Mouse (Mus musculus): ENCODE data around the gene Pafah1b3. TPM values are rescaled to one million over a fixed set of nuclear protein-coding genes. Genes with fewer than 3 reads are reported as not detected.

Pafah1b3 gene
- polyA plus RNA-seq, 1 experiment from 2014 or later: 198 TPM

GRCm38 (mm10) chr7:25308702-25309318 is 11.0 kb upstream of the Pafah1b3 start:
- WGBS: 49% methylated on average over 17 of the region's 17 CpGs
- no peak for DNase-seq (ENCODE audit: low spot score)
- H3K4me3 ChIP-seq (ENCODE audit: low read depth, low read length): no peak overlapping the region
- H3K27ac ChIP-seq (ENCODE audit: low read depth): no peak overlapping the region
- H3K4me1 ChIP-seq (replicated peaks; ENCODE audit: control insufficient read depth, insufficient read depth, low read length): 0 out of 2 replicates have a peak, but pooled peaks cover 3% of the 10 kb centered on the region
- peaks cover 33% of the 10 kb centered on the region for H3K27me3 ChIP-seq (replicated peaks; ENCODE audit: control insufficient read depth, insufficient read depth, low read length)
- no peak overlapping the region for H3K4me2 ChIP-seq (ENCODE audit: low read length)
- ATAC-seq (replicated peaks; ENCODE audit: low FRiP score, low TSS enrichment, low read depth): no peak
- H3K9me3 ChIP-seq (ENCODE audit: control insufficient read depth, low read length): no peaks in the 10 kb centered on the region
- no peaks in the 10 kb centered on the region for H3K36me3 ChIP-seq (ENCODE audit: control insufficient read depth, insufficient read depth, low read length)
- no peak overlapping the region for H3K9ac ChIP-seq (ENCODE audit: low read length)

DNA sequence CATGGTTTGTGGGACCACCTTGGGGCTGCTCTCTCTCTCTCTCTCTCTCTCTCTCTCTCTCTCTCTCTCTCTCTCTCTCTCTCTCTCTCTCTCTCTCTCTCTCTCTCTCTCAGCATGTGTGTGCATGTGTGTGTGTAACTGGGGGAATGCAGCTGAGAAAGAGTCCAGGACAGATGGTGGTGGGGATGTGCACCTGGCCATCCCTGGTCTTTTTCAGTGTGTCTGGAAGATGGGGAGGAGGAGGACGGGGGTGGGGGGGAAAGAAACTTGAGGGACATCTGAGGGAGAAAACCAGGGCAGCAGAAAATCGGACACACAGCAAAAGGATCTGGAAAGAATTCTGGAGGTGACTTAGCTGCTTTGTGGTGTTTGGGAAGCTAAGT is 8.8 kb upstream of the Pafah1b3 start:
- Histone ChIP-seq H3K36me3 (ENCODE audit: control insufficient read depth, insufficient read depth, low read length) (no peaks in the 10 kb centered on the region), H3K27me3 (replicated peaks; ENCODE audit: control insufficient read depth, insufficient read depth, low read length) (peaks cover 12% of the 10 kb centered on the region; the same call in 1 of the 2 replicates), H3K4me3 (ENCODE audit: low read depth, low read length) (peak overlapping the region; percentile 47; the same call in 1 of the 2 replicates), H3K9me3 (ENCODE audit: control insufficient read depth, low read length) (no peaks in the 10 kb centered on the region), H3K9ac (ENCODE audit: low read length) (no peak overlapping the region), H3K4me1 (replicated peaks; ENCODE audit: control insufficient read depth, insufficient read depth, low read length) (0 out of 2 replicates have a peak, but pooled peaks cover 3% of the 10 kb centered on the region), H3K4me2 (ENCODE audit: low read length) (no peak overlapping the region), H3K27ac (ENCODE audit: low read depth) (no peak overlapping the region)
- DNase-seq (ENCODE audit: low spot score) (no peak), ATAC-seq (replicated peaks; ENCODE audit: low FRiP score, low TSS enrichment, low read depth) (no peak)
- WGBS: 37% methylated on average over 2 of the region's 2 CpGs

DNA sequence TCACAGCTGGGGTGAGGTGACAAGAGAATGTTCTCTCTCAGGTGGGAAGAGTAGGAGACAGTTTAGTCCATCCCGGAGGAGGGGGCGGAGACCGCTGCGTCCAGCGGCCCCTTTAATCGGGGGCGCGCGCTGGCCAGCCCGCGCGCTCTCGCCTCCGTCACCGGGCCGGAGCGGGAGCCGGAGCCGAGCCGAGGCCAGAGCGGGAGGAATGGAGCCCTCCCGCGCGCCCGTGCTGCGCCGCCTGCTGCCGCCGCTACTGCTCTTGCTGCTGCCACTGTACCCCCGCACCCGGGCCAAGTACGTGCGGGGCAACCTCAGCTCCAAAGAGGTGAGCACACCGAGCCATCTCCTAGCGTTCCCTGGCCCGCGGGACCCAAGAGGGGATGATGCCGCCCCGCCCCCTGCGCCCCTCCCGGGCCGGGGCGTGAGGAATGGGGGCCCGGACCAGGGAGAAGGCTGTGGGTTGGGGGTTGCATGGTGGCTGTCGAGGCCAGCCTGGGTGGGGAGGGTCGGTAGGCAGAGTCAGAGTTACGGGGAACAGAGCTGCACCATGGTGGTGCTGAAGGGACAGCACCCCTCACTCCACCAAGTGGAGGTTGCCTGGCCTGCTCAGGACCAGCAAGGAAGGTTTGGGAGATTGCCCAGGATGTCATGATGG is 8.3 kb upstream of the Pafah1b3 start, which contains the start of gene Tmem145:
Gene Tmem145, plus strand, starts transcription at position 151 of the 658 bp plus-strand sequence.
- H3K4me2 ChIP-seq (ENCODE audit: low read length): peak within 1 kb of the TSS; percentile 95
- H3K9me3 ChIP-seq (ENCODE audit: control insufficient read depth, low read length): no peaks in the 10 kb centered on the region
- H3K4me1 ChIP-seq (replicated peaks; ENCODE audit: control insufficient read depth, insufficient read depth, low read length): 0 out of 2 replicates have a peak, but pooled peaks cover 3% of the 10 kb centered on the region
- WGBS: under 1% methylated on average over 45 of the region's 47 CpGs
- peaks cover 12% of the 10 kb centered on the region; the same call in 1 of the 2 replicates for H3K27me3 ChIP-seq (replicated peaks; ENCODE audit: control insufficient read depth, insufficient read depth, low read length)
- peak; percentile 85 for DNase-seq (ENCODE audit: low spot score)
- no peaks in the 10 kb centered on the region for H3K36me3 ChIP-seq (ENCODE audit: control insufficient read depth, insufficient read depth, low read length)
- H3K4me3 ChIP-seq (ENCODE audit: low read depth, low read length): peak within 1 kb of the TSS; percentile 47
- ATAC-seq (replicated peaks; ENCODE audit: low FRiP score, low TSS enrichment, low read depth): peak; percentile 75; the same call in 1 of the 2 replicates
- no peak within 1 kb of the TSS for H3K9ac ChIP-seq (ENCODE audit: low read length)
- no peak within 1 kb of the TSS for H3K27ac ChIP-seq (ENCODE audit: low read depth)

DNA sequence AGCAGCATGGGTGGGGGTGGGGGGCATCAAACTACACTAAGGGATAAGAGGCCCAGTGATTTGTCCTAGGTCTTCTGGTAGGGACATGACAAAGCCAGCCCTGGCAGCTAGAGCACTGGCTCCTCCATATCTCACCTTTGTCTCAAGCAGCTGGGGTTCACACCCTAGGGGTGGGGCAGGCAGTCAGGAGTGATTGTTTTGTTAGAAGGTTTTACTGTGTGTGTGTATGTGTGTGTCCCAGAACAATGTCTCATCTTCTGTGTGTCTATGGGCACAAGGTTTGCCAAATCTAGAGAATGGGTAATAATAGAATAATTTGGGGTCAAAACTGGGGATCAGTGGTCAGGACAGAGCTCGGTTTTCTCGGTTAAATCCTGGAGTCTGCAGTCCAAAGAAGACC is 7.7 kb upstream of the Pafah1b3 start:
- ATAC-seq (replicated peaks; ENCODE audit: low FRiP score, low TSS enrichment, low read depth) (no peak), DNase-seq (ENCODE audit: low spot score) (no peak)
- Histone ChIP-seq H3K9me3 (ENCODE audit: control insufficient read depth, low read length) (no peaks in the 10 kb centered on the region), H3K27ac (ENCODE audit: low read depth) (no peak overlapping the region), H3K9ac (ENCODE audit: low read length) (no peak overlapping the region), H3K36me3 (ENCODE audit: control insufficient read depth, insufficient read depth, low read length) (no peaks in the 10 kb centered on the region), H3K4me2 (ENCODE audit: low read length) (peak overlapping the region; percentile 95), H3K4me3 (ENCODE audit: low read depth, low read length) (peak overlapping the region; percentile 47), H3K27me3 (replicated peaks; ENCODE audit: control insufficient read depth, insufficient read depth, low read length) (peaks cover 12% of the 10 kb centered on the region; the same call in 1 of the 2 replicates), H3K4me1 (replicated peaks; ENCODE audit: control insufficient read depth, insufficient read depth, low read length) (0 out of 2 replicates have a peak, but pooled peaks cover 3% of the 10 kb centered on the region)
- WGBS: 0% methylated on average over 2 of the region's 2 CpGs

DNA sequence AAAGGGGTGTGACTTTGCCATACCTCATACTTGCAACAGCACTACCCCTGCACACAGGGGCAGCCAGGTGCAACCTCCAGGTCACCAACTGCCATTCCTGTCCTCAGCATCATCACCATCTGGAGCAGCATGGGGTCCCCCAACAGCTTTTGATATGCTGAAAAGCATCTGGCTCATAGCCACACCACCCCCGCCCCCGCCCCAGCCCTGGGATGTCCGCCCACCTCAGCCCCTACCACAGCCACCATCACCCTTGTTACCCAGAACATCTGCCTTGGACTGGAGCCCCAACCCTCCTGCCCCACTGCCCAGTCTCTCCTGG is 5.9 kb upstream of the Pafah1b3 start:
- Histone ChIP-seq H3K27ac (ENCODE audit: low read depth) (no peak overlapping the region), H3K27me3 (replicated peaks; ENCODE audit: control insufficient read depth, insufficient read depth, low read length) (peaks cover 7% of the 10 kb centered on the region; the same call in 1 of the 2 replicates), H3K4me3 (ENCODE audit: low read depth, low read length) (no peak overlapping the region), H3K4me1 (replicated peaks; ENCODE audit: control insufficient read depth, insufficient read depth, low read length) (0 out of 2 replicates have a peak, but pooled peaks cover 3% of the 10 kb centered on the region), H3K36me3 (ENCODE audit: control insufficient read depth, insufficient read depth, low read length) (no peaks in the 10 kb centered on the region), H3K4me2 (ENCODE audit: low read length) (no peak overlapping the region), H3K9me3 (ENCODE audit: control insufficient read depth, low read length) (no peaks in the 10 kb centered on the region), H3K9ac (ENCODE audit: low read length) (no peak overlapping the region)
- DNase-seq (ENCODE audit: low spot score) (no peak), ATAC-seq (replicated peaks; ENCODE audit: low FRiP score, low TSS enrichment, low read depth) (no peak)
- 52% methylated on average over 3 of the region's 3 CpGs for WGBS

DNA sequence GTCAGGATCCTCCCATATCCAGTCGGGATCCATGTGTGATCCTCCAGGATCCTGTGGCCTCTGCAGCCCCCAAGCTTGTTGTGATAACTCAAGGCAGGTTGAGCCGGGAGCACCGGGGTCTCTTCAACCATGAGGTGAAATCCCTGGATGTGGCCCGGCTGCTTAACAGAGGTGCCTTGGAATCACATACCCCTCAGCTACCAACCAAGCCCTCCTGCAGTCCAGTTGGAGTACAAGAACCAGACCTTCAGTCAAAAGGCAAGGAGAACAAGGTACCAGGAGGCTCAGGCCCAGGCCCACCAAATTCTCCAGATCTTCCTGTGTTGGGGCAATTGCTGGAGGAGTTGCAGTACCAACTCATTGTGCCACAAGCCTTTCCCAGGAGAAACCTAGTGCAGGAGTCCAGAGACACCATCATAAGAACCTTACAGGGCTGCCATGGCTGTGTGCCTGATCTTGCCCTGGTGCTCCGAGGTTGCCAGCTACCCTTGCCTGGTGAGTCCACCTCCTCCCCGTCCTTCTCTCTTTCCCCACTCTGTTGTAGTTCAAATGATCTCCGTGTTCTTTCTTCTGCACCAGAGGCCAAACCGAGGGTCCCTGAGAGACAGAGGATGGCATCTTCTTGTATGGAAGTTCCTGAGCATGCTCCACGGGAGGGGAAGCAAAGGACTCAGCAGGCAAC is 5.4 kb upstream of the Pafah1b3 start:
- H3K4me2 ChIP-seq (ENCODE audit: low read length): no peak overlapping the region
- H3K9me3 ChIP-seq (ENCODE audit: control insufficient read depth, low read length): no peaks in the 10 kb centered on the region
- 59% methylated on average over 9 of the region's 9 CpGs for WGBS
- no peak for ATAC-seq (replicated peaks; ENCODE audit: low FRiP score, low TSS enrichment, low read depth)
- H3K36me3 ChIP-seq (ENCODE audit: control insufficient read depth, insufficient read depth, low read length): no peaks in the 10 kb centered on the region
- 0 out of 2 replicates have a peak, but pooled peaks cover 3% of the 10 kb centered on the region for H3K4me1 ChIP-seq (replicated peaks; ENCODE audit: control insufficient read depth, insufficient read depth, low read length)
- no peak overlapping the region for H3K9ac ChIP-seq (ENCODE audit: low read length)
- H3K27me3 ChIP-seq (replicated peaks; ENCODE audit: control insufficient read depth, insufficient read depth, low read length): peaks cover 7% of the 10 kb centered on the region; the same call in 1 of the 2 replicates
- DNase-seq (ENCODE audit: low spot score): no peak
- H3K27ac ChIP-seq (ENCODE audit: low read depth): no peak overlapping the region
- no peak overlapping the region for H3K4me3 ChIP-seq (ENCODE audit: low read depth, low read length)

GRCm38 (mm10) chr7:25301063-25301462 is 3.3 kb upstream of the Pafah1b3 start, which contains the start of gene Prr19:
TSS of gene Prr19 (plus strand) at chr7:25301411.
- no peaks in the 10 kb centered on the region for H3K27me3 ChIP-seq (replicated peaks; ENCODE audit: control insufficient read depth, insufficient read depth, low read length)
- ATAC-seq (replicated peaks; ENCODE audit: low FRiP score, low TSS enrichment, low read depth) (no peak), DNase-seq (ENCODE audit: low spot score) (no peak)
- H3K4me3 ChIP-seq (ENCODE audit: low read depth, low read length): no peak within 1 kb of the TSS
- no peak within 1 kb of the TSS for H3K9ac ChIP-seq (ENCODE audit: low read length)
- H3K27ac ChIP-seq (ENCODE audit: low read depth): no peak within 1 kb of the TSS
- 45% methylated on average over 19 of the region's 19 CpGs for WGBS
- no peaks in the 10 kb centered on the region for H3K36me3 ChIP-seq (ENCODE audit: control insufficient read depth, insufficient read depth, low read length)
- no peak within 1 kb of the TSS for H3K4me2 ChIP-seq (ENCODE audit: low read length)
- peaks cover 12% of the 10 kb centered on the region for H3K4me1 ChIP-seq (replicated peaks; ENCODE audit: control insufficient read depth, insufficient read depth, low read length)
- no peaks in the 10 kb centered on the region for H3K9me3 ChIP-seq (ENCODE audit: control insufficient read depth, low read length)

GRCm38 (mm10) chr7:25296945-25297453 is 787 bp downstream of the Pafah1b3 start:
- DNase-seq (ENCODE audit: low spot score): peak; percentile 76
- Histone ChIP-seq H3K27me3 (replicated peaks; ENCODE audit: control insufficient read depth, insufficient read depth, low read length) (no peaks in the 10 kb centered on the region), H3K9ac (ENCODE audit: low read length) (peak overlapping the region; percentile 70), H3K4me3 (ENCODE audit: low read depth, low read length) (peak overlapping the region; percentile 79), H3K27ac (ENCODE audit: low read depth) (peak overlapping the region; percentile 93), H3K4me2 (ENCODE audit: low read length) (peak overlapping the region; percentile 73), H3K36me3 (ENCODE audit: control insufficient read depth, insufficient read depth, low read length) (peaks cover 38% of the 10 kb centered on the region), H3K9me3 (ENCODE audit: control insufficient read depth, low read length) (no peaks in the 10 kb centered on the region), H3K4me1 (replicated peaks; ENCODE audit: control insufficient read depth, insufficient read depth, low read length) (peaks cover 11% of the 10 kb centered on the region)
- WGBS: under 1% methylated on average over 21 of the region's 21 CpGs
- peak; percentile 13; the same call in 1 of the 2 replicates for ATAC-seq (replicated peaks; ENCODE audit: low FRiP score, low TSS enrichment, low read depth)
